Mouse (Mus musculus) WW6 (cell line): ENCODE measurements at regions not wholly inside any gene's neighbourhood (a gene's known extent, or its start where the extent isn't known, plus 50 kb on each side); places are given as distances from the start of the nearest gene placed in this dataset.

Experiments
- DNase-seq: peaks from one replicate; pipeline ENCODE4 v3.0.0-alpha.2; 2013; ENCODE audit warnings: low read depth, low spot score

GRCm38 (mm10) chr13:84065256-84065898, 156.7 kb upstream of the Tmem161b start:
- no peak for DNase-seq

- DNase-seq: no peak
Measured at GRCm38 (mm10) chr13:84066211-84066959, 155.7 kb upstream of the Tmem161b start.

- no peak for DNase-seq
Measured at GRCm38 (mm10) chr13:84066960-84067665, 155.0 kb upstream of the Tmem161b start.

GRCm38 (mm10) chr13:84068365-84068764, 153.7 kb upstream of the Tmem161b start:
- DNase-seq: no peak
